8 mouse cellular contexts compared by ENCODE assay signal in the genomic region with DNA sequence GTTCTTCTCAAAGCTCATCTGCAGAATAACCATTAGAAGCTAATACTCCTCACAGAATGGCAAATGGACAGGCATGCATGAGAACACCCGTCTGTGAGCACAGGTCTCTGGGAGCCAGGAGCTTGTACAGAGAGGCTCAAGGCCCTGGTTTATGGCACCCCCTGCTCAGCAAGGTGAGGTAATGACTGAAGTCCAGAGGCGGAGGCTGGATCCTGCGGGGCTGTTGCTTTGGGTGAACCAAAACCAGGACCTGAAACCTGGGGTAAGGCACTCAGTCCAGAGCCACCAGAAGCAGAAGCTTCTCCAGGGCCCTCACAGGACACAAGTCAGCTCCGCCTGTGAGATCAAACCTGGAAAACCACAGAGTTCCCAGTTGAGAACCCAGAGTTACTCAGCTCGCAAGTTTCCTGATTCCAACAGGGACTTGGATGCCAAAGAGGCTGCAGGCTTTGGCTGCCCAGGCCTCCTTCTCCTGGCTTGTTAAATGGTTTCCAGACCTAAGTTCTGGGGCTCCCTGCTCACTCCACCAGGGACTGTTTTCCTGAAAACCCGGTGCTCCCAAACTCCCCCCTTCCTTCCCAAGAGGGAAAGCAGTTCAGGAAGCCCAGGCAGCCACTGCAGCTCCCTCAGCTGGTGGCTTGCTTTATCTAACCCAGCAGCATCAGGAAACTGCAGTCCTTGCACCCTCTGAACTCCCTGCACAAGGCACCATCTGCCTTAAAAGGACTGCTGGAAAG. TPM values are rescaled to one million over a fixed set of nuclear protein-coding genes. Genes with fewer than 3 reads are reported as not detected.
DNase-seq lines count a peak whose midpoint lies in the region; ATAC-seq and TF ChIP-seq lines count a peak whose summit lies in the region.

No protein-coding gene starts in this region.

- no peak for DNase-seq in layer of hippocampus, adult 2 months (ENCODE audit: low spot score in 2 of 2)
- no peak for DNase-seq in layer of hippocampus, adult 9-10 months (ENCODE audit: low spot score)
- peak; percentile 42 for DNase-seq in heart, postnatal 25 days (ENCODE audit: low spot score)
- no peak for DNase-seq in layer of hippocampus, adult 11-12 months (ENCODE audit: low spot score)

- intact Hi-C loops in heart, postnatal 25 days (cut with DNase I), result loop anchor here (2.0 kb wide), 2 partner anchors 15 to 23 kb away; no protein-coding TSS in a partner anchor

- H3K36me3 ChIP-seq in macrophage (ENCODE audit: inconsistent target), result peaks cover 29% of the 10 kb centered on the region

- no peak overlapping the region for H3K4me3 ChIP-seq in layer of hippocampus, adult 2 months
- H3K4me3 ChIP-seq in cortical plate, adult 2 months (ENCODE audit: insufficient read depth, low read length), result no peak overlapping the region
- no peak overlapping the region for H3K4me3 ChIP-seq in macrophage (ENCODE audit: inconsistent target)

- peak; percentile 55 for TF ChIP-seq CTCF in layer of hippocampus, adult 2 months (conservative IDR thresholded peaks at IDR 0.05)
- peak; percentile 30 for TF ChIP-seq CTCF in cortical plate, adult 2 months (IDR thresholded peaks at IDR 0.05; ENCODE audit: extremely low read depth, insufficient read depth, low read length)

- H3K27ac ChIP-seq in layer of hippocampus, adult 2 months, result peak overlapping the region; percentile 61; the same call in 1 of the 2 replicates
- H3K27ac ChIP-seq in cortical plate, adult 2 months (ENCODE audit: insufficient read depth, low read length), result peak overlapping the region; percentile 15; the same call in 1 of the 2 replicates
- peak overlapping the region; percentile 12 for H3K27ac ChIP-seq in macrophage

- H3K79me2 ChIP-seq in macrophage (ENCODE audit: inconsistent target), result peaks cover 100% of the 10 kb centered on the region

- peaks cover 26% of the 10 kb centered on the region for H3K4me1 ChIP-seq in cortical plate, adult 2 months (ENCODE audit: control insufficient read depth, insufficient read depth, low read length)

- ATAC-seq in erythroblast, adult 5-6 weeks (replicated peaks; ENCODE audit: low FRiP score, poor library complexity, severe bottlenecking), result no peak
- ATAC-seq in cerebellum, adult (ENCODE audit: insufficient number of reproducible peaks, low FRiP score, low TSS enrichment), result no peak

- WGBS in macrophage (ENCODE audit: missing documents), result 35% methylated on average over 6 of the region's 6 CpGs

- TF ChIP-seq POLR2A in cortical plate, adult 2 months (IDR thresholded peaks at IDR 0.05; ENCODE audit: extremely low read depth, insufficient read depth, low read length), result no peak

RNA-seq across cellular contexts. Expression of a gene that starts 28.2 kb away (rescaled TPM):
- 10 to 100 TPM; 88.3 to 96.3 TPM for total RNA-seq in layer of hippocampus, adult 2 months (2021)
- 32.6 and 34.2 TPM in 2 replicates for polyA plus RNA-seq in cortical plate, adult 2 months (2012; rRNA removed)
- 100 to 1,000 TPM; 122 to 124 TPM for total RNA-seq in heart, postnatal 25 days (2021)
- 100 to 1,000 TPM; 116 to 655 (median 298) TPM for total RNA-seq in macrophage (2018; cell fraction: chromatin; rRNA removed)
- 100 to 1,000 TPM; 130 to 278 (median 207) TPM for total RNA-seq in macrophage (2018; cell fraction: cytosol; rRNA removed)
- 100 to 1,000 TPM; 203 to 600 (median 357) TPM for total RNA-seq in macrophage (2018; cell fraction: nucleus; rRNA removed)
- 130 to 219 TPM (median 188 TPM) in 3 replicates for polyA plus RNA-seq in macrophage (2018)
- total RNA-seq in erythroblast, adult 5-6 weeks (2015; ENCODE audit: low replicate concordance), result 105 and 110 TPM in 2 replicates
- total RNA-seq in erythroblast, adult 5-6 weeks (2017; ENCODE audit: low replicate concordance), result 158 and 246 TPM in 2 replicates

RNA-seq across cellular contexts. Expression of a gene that starts 57.0 kb away (rescaled TPM):
- total RNA-seq in layer of hippocampus, adult 2 months (2021), result 1 to 10 TPM; 5.7 to 7.4 TPM
- 4.8 and 6.2 TPM in 2 replicates for polyA plus RNA-seq in cortical plate, adult 2 months (2012; rRNA removed)
- total RNA-seq in heart, postnatal 25 days (2021), result not detected
- 1 to 10 TPM in 2 of 26 experiments, under 1 TPM in 5, not detected in 19; 0.25 to 2.2 (median 0.40) TPM for total RNA-seq in macrophage (2018; cell fraction: chromatin; rRNA removed)
- total RNA-seq in macrophage (2018; cell fraction: cytosol; rRNA removed), result under 1 TPM in 3 of 26 experiments, not detected in 23; 0.06 to 0.22 (median 0.09) TPM
- total RNA-seq in macrophage (2018; cell fraction: nucleus; rRNA removed), result 1 to 10 TPM in 2 of 26 experiments, under 1 TPM in 6, not detected in 18; 0.18 to 7.8 (median 0.48) TPM
- polyA plus RNA-seq in macrophage (2018), result not detected in 3 replicates
- total RNA-seq in erythroblast, adult 5-6 weeks (2015; ENCODE audit: low replicate concordance), result 44.6 and 58.5 TPM in 2 replicates
- 77.3 and 107 TPM in 2 replicates for total RNA-seq in erythroblast, adult 5-6 weeks (2017; ENCODE audit: low replicate concordance)

Comparison
In these comparisons a context has a peak if more than half of its experiments do, and no peak if none do; other contexts are left out.
1. RNA of a gene that starts 57.0 kb away (total RNA-seq): 44.6 to 107 TPM in erythroblast, adult 5-6 weeks and 5.7 to 7.4 TPM in layer of hippocampus, adult 2 months; not detected in heart, postnatal 25 days; every median in the first group is over 4 times any median in the second.
2. Peak in every context shown above with its lines, with median percentiles within 50 percentile points of each other: H3K27ac ChIP-seq.